Mouse (Mus musculus) liver, embryonic 11.5 days (tissue): ENCODE measurements around the gene Amh. TPM values are rescaled to one million over a fixed set of nuclear protein-coding genes. Genes with fewer than 3 reads are reported as not detected.
A peak's percentile ranks its signal among the peaks of the same experiment; 100 is the strongest.

Experiments used
- ATAC-seq: fragments of 200-750 bp; cut with Nextera tagmentation; replicated peaks from 2 replicates; pipeline ENCODE4 v1.8.0; 2017; ENCODE audit warnings: moderate number of reproducible peaks, mild to moderate bottlenecking, moderate TSS enrichment, moderate library complexity; ENCODE audit not compliant: low FRiP score
- DNase-seq: peaks from one replicate; pipeline ENCODE4 v3.0.0-alpha.2; 2017; ENCODE audit warnings: low spot score
- H3K27ac ChIP-seq: fragments of 300-500 bp; sonication (generic); 2 replicates; pipeline ENCODE4 v1.5.1; 2014; ENCODE audit warnings: mild to moderate bottlenecking, low read depth, low read length, control low read depth
- H3K27me3 ChIP-seq: fragments of 300-500 bp; sonication (generic); replicated peaks from 2 replicates; pipeline ENCODE4 v1.6.1; 2014; ENCODE audit warnings: low read length, mixed read lengths; ENCODE audit not compliant: control insufficient read depth, insufficient read depth
- H3K36me3 ChIP-seq: fragments of 300-500 bp; sonication (generic); 2 replicates; pipeline ENCODE4 v1.6.1; 2014; ENCODE audit warnings: mild to moderate bottlenecking, low read length, moderate library complexity, mixed read lengths; ENCODE audit not compliant: control insufficient read depth, insufficient read depth
- H3K4me1 ChIP-seq: fragments of 300-500 bp; sonication (generic); replicated peaks from 2 replicates; pipeline ENCODE4 v1.6.1; 2014; ENCODE audit warnings: low read length, mixed read lengths; ENCODE audit not compliant: control insufficient read depth, insufficient read depth
- H3K4me2 ChIP-seq: fragments of 300-500 bp; sonication (generic); 2 replicates; pipeline ENCODE4 v1.6.1; 2014; ENCODE audit warnings: mild to moderate bottlenecking, control low read depth, moderate library complexity
- H3K4me3 ChIP-seq: fragments of 300-500 bp; sonication (generic); 2 replicates; pipeline ENCODE4 v1.5.1; 2014; ENCODE audit warnings: low read depth, low read length, control low read depth
- H3K9ac ChIP-seq: fragments of 300-500 bp; sonication (generic); 2 replicates; pipeline ENCODE4 v1.6.1; 2014; ENCODE audit warnings: low read depth, low read length, control low read depth
- H3K9me3 ChIP-seq: fragments of 300-500 bp; sonication (generic); 2 replicates; pipeline ENCODE4 v1.6.1; 2016; ENCODE audit warnings: low read length, inconsistent platforms, mixed read lengths; ENCODE audit not compliant: control insufficient read depth
- WGBS: fragments of 180-500 bp; shearing (Covaris S2); extraction: QIAGEN DNeasy Blood & Tissue Kit; methylation state at CpG from one replicate; pipeline ENCODE4 v1.1.7; 2014; 5-methylcytosine and 5-hydroxymethylcytosine counted together
- polyA plus RNA-seq: library from polyadenylated mRNA; unstranded; fragments of >200 nt; fragmentation: Nextera tagmentation; extraction: Ambion mirVana; gene quantifications from 2 replicates; pipeline ENCODE4 v1.2.1, GENCODE M21; 2014

Gene Amh
- polyA plus RNA-seq, 1 experiment from 2014 or later, result not detected

- peaks cover 12% of the 10 kb centered on the region for H3K4me1 ChIP-seq
- H3K27ac ChIP-seq, result no peak within 1 kb of the TSS
- no peaks in the 10 kb centered on the region for H3K9me3 ChIP-seq
- peak within 1 kb of the TSS; percentile 36 for H3K4me3 ChIP-seq
- H3K9ac ChIP-seq, result no peak within 1 kb of the TSS
- H3K27me3 ChIP-seq, result peaks cover 61% of the 10 kb centered on the region
- DNase-seq (no peak), ATAC-seq (no peak)
- WGBS, result 6% methylated on average over 51 of the region's 51 CpGs
- H3K4me2 ChIP-seq, result peak within 1 kb of the TSS; percentile 65
- H3K36me3 ChIP-seq, result no peaks in the 10 kb centered on the region
Measured at GRCm38 (mm10) chr10:80843931-80844547, 39.0 kb downstream of the Amh start, which contains the start of gene Lingo3. Gene Lingo3, minus strand, starts transcription at chr10:80844039.

GRCm38 (mm10) chr10:80845055-80845693 lies 40.1 kb downstream of the Amh start:
- Histone ChIP-seq H3K4me1 (peaks cover 15% of the 10 kb centered on the region), H3K36me3 (no peaks in the 10 kb centered on the region; the same call in 1 of the 2 replicates), H3K27ac (no peak overlapping the region), H3K27me3 (peaks cover 61% of the 10 kb centered on the region), H3K9me3 (no peaks in the 10 kb centered on the region), H3K4me2 (no peak overlapping the region; the same call in 1 of the 2 replicates), H3K4me3 (no peak overlapping the region), H3K9ac (no peak overlapping the region)
- ATAC-seq (no peak), DNase-seq (no peak)
- 66% methylated on average over 8 of the region's 8 CpGs for WGBS

DNA sequence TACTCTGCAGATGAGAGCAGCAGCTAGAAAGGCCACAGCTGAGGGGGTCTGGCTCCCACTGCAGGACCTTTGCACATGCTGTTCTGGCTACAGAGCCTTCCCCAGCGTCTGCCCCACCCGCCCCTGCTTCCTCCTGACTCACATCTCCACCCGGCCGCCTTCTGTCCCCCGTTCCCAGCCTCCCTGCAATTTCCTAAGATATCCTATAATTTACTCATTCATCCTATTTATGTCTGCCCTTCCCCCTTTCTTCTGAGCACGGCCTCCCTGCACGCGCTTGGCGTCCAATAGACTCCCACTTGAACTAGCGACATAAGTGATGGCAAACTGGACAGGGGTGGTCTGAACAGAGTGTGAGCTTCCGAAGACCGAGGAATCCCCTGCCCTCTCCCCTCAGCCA lies 40.7 kb downstream of the Amh start:
- H3K27me3 ChIP-seq, result peaks cover 59% of the 10 kb centered on the region
- 76% methylated on average over 12 of the region's 12 CpGs for whole genome bisulfite sequencing
- H3K9ac ChIP-seq, result no peak overlapping the region
- no peaks in the 10 kb centered on the region; the same call in 1 of the 2 replicates for H3K36me3 ChIP-seq
- H3K4me1 ChIP-seq, result peaks cover 15% of the 10 kb centered on the region
- no peak overlapping the region for H3K27ac ChIP-seq
- DNase-seq (no peak), ATAC-seq (no peak)
- H3K9me3 ChIP-seq, result no peaks in the 10 kb centered on the region
- H3K4me3 ChIP-seq, result no peak overlapping the region
- H3K4me2 ChIP-seq, result no peak overlapping the region

GRCm38 (mm10) chr10:80848571-80848970 lies 43.5 kb downstream of the Amh start:
- peaks cover 16% of the 10 kb centered on the region for H3K36me3 ChIP-seq
- no peak overlapping the region for H3K9ac ChIP-seq
- peaks cover 15% of the 10 kb centered on the region for H3K4me1 ChIP-seq
- DNase-seq (peak; percentile 76), ATAC-seq (peak; percentile 81)
- H3K4me2 ChIP-seq, result no peak overlapping the region
- no peak overlapping the region for H3K27ac ChIP-seq
- no peaks in the 10 kb centered on the region for H3K9me3 ChIP-seq
- WGBS, result 6% methylated on average over 10 of the region's 10 CpGs
- peaks cover 31% of the 10 kb centered on the region for H3K27me3 ChIP-seq
- H3K4me3 ChIP-seq, result no peak overlapping the region; the same call in 1 of the 2 replicates

- ATAC-seq (peak; percentile 56), DNase-seq (peak; percentile 97)
- no peaks in the 10 kb centered on the region for H3K27me3 ChIP-seq
- WGBS, result under 1% methylated on average over 81 of the region's 81 CpGs
- no peaks in the 10 kb centered on the region for H3K9me3 ChIP-seq
- peak within 1 kb of the TSS; percentile 90 for H3K4me2 ChIP-seq
- H3K9ac ChIP-seq, result peak within 1 kb of the TSS; percentile 96
- peak within 1 kb of the TSS; percentile 96 for H3K4me3 ChIP-seq
- peak within 1 kb of the TSS; percentile 96 for H3K27ac ChIP-seq
- peaks cover 41% of the 10 kb centered on the region for H3K4me1 ChIP-seq
- H3K36me3 ChIP-seq, result peaks cover 16% of the 10 kb centered on the region
Measured at GRCm38 (mm10) chr10:80854913-80855748, 50.1 kb downstream of the Amh start, which contains the start of the genes Lsm7 and Sppl2b. Gene Lsm7, minus strand, starts transcription at chr10:80855209. Gene Sppl2b, plus strand, starts transcription at chr10:80855275.

- Histone ChIP-seq H3K27me3 (no peaks in the 10 kb centered on the region), H3K9me3 (no peaks in the 10 kb centered on the region), H3K4me2 (peak overlapping the region; percentile 90)
Measured at GRCm38 (mm10) chr10:80855749-80856073, 50.7 kb downstream of the Amh start.

GRCm38 (mm10) chr10:80856267-80856666 lies 51.2 kb downstream of the Amh start:
- ATAC-seq, result no peak
- H3K27me3 ChIP-seq, result no peaks in the 10 kb centered on the region
- WGBS, result 59% methylated on average over 3 of the region's 3 CpGs
- peak overlapping the region; percentile 96 for H3K4me3 ChIP-seq
- H3K9ac ChIP-seq, result peak overlapping the region; percentile 96
- H3K9me3 ChIP-seq, result no peaks in the 10 kb centered on the region
- H3K4me1 ChIP-seq, result peaks cover 41% of the 10 kb centered on the region
- DNase-seq, result no peak
- H3K27ac ChIP-seq, result peak overlapping the region; percentile 96
- peak overlapping the region; percentile 90 for H3K4me2 ChIP-seq
- H3K36me3 ChIP-seq, result peaks cover 16% of the 10 kb centered on the region

More at GRCm38 (mm10) chr10:80855749-80856073, 50.7 kb downstream of the Amh start:
- peaks cover 41% of the 10 kb centered on the region for H3K4me1 ChIP-seq
- peaks cover 16% of the 10 kb centered on the region for H3K36me3 ChIP-seq
- 14% methylated on average over 11 of the region's 11 CpGs for WGBS
- no peak for ATAC-seq
- peak overlapping the region; percentile 96 for H3K9ac ChIP-seq
- H3K4me3 ChIP-seq, result peak overlapping the region; percentile 96
- H3K27ac ChIP-seq, result peak overlapping the region; percentile 96
- DNase-seq, result no peak

GRCm38 (mm10) chr10:80856908-80857307 lies 51.9 kb downstream of the Amh start:
- Histone ChIP-seq H3K27ac (peak overlapping the region; percentile 96), H3K4me2 (peak overlapping the region; percentile 90), H3K4me3 (peak overlapping the region; percentile 96), H3K9me3 (no peaks in the 10 kb centered on the region), H3K36me3 (peaks cover 12% of the 10 kb centered on the region), H3K9ac (peak overlapping the region; percentile 96), H3K27me3 (no peaks in the 10 kb centered on the region), H3K4me1 (peaks cover 46% of the 10 kb centered on the region)
- 66% methylated on average over 5 of the region's 5 CpGs for WGBS
- DNase-seq, result no peak
- 0 out of 2 replicates have a peak, but pooled peaks have one; percentile 18 for ATAC-seq
